Mouse (Mus musculus): Measurements from ENCODE around the gene Sp7. TPM values are rescaled to one million over a fixed set of nuclear protein-coding genes. Genes with fewer than 3 reads are reported as not detected.

Sp7 gene
- polyA plus RNA-seq, 2 experiments: 0.04 to 0.07 TPM

GRCm38 (mm10) chr15:102326022-102326576, 40.9 kb downstream of the Sp7 start, which contains the start of gene Pfdn5:
Gene Pfdn5, plus strand, starts transcription at chr15:102326116.
- WGBS (ENCODE audit: insufficient replicate concordance): under 1% methylated on average over 40 of the region's 40 CpGs
- Histone ChIP-seq H3K9ac (replicated peaks) (peak within 1 kb of the TSS; percentile 92), H3K36me3 (replicated peaks; ENCODE audit: control insufficient read depth, insufficient read depth, low read depth) (peaks cover 25% of the 10 kb centered on the region), H3K9me3 (ENCODE audit: control insufficient read depth, low read length) (no peaks in the 10 kb centered on the region), H3K4me3 (ENCODE audit: insufficient read depth in 1 of 2, low read depth in 2 of 2, low read length in 2 of 2) (peak within 1 kb of the TSS; percentile 97 to 99), H3K4me1 (replicated peaks; ENCODE audit: control insufficient read depth in 2 of 2, insufficient read depth in 2 of 2, low read length in 1 of 2) (peaks cover 3 to 6% of the 10 kb centered on the region in 2 experiments; a peak in 3 of 4 replicates), H3K27me3 (ENCODE audit: control insufficient read depth, insufficient read depth, low read length) (no peaks in the 10 kb centered on the region), H3K4me2 (ENCODE audit: low read depth) (peak within 1 kb of the TSS; percentile 79), H3K27ac (peak within 1 kb of the TSS; percentile 36)
- TF ChIP-seq EP300 (IDR thresholded peaks at IDR 0.05; ENCODE audit: low read depth) (no peak), CTCF (IDR thresholded peaks at IDR 0.05; ENCODE audit: low read depth) (peak; percentile 77)
- DNase-seq (ENCODE audit: low read depth in 3 of 3, low spot score in 3 of 3) (peak; percentile 73 to 80 (median 76)), ATAC-seq (ENCODE audit: insufficient read depth) (peak; percentile 90)

DNA sequence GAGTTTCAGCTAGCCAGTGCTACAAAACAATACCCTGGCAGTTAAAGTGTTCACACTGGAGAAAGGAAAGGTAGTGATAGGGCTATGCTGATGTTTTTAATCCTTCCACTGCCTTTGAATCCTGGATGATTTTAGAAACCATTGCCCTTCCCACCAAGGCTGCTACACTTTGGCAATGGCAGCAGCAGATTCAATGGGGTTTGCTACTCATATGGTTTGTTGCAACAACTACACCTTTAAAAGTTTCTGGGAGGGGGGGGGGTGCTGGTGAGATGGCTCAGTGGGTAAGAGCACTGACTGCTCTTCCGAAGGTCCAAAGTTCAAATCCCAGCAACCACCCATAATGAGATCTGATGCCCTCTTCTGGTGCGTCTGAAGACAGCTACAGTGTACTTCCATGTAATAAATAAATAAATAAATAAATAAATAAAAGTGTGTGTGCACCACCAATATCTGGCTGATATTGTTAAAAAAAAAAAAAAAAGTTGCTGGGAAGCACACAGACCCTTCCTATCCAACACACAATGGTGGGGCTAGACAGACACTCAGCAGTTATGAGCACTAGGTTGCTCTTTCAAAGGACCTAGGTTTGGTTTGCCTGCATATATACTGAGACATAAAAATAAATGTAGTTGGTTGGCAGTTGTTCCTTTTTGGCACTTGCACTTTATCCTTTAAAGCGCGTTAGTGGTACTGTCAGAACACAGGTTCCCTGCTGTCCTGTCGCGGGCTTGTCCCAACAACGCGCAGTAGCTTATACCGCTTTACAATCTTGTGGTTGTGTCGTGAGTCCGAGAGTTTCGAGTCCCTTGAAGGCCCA, 42.1 kb downstream of the Sp7 start:
- Histone ChIP-seq H3K9me3 (ENCODE audit: control insufficient read depth, low read length) (no peaks in the 10 kb centered on the region), H3K27me3 (ENCODE audit: control insufficient read depth, insufficient read depth, low read length) (no peaks in the 10 kb centered on the region), H3K27ac (no peak overlapping the region), H3K4me1 (replicated peaks; ENCODE audit: control insufficient read depth in 2 of 2, insufficient read depth in 2 of 2, low read length in 1 of 2) (peaks cover 3 to 6% of the 10 kb centered on the region in 2 experiments; a peak in 3 of 4 replicates), H3K9ac (replicated peaks) (no peak overlapping the region; the same call in 1 of the 2 replicates), H3K4me2 (ENCODE audit: low read depth) (peak overlapping the region; percentile 79), H3K36me3 (replicated peaks; ENCODE audit: control insufficient read depth, insufficient read depth, low read depth) (peaks cover 36% of the 10 kb centered on the region), H3K4me3 (ENCODE audit: insufficient read depth in 1 of 2, low read depth in 2 of 2, low read length in 2 of 2) (peak overlapping the region; percentile 3 to 97; a peak in 2 of 4 replicates)
- ATAC-seq (ENCODE audit: insufficient read depth) (no peak), DNase-seq (ENCODE audit: low read depth in 3 of 3, low spot score in 3 of 3) (no peak)
- 72% methylated on average over 12 of the region's 12 CpGs for WGBS (ENCODE audit: insufficient replicate concordance)
- no peak for TF ChIP-seq CTCF (IDR thresholded peaks at IDR 0.05; ENCODE audit: low read depth)
- TF ChIP-seq EP300 (IDR thresholded peaks at IDR 0.05; ENCODE audit: low read depth): no peak

GRCm38 (mm10) chr15:102316263-102316662, 50.7 kb downstream of the Sp7 start:
- H3K4me1 ChIP-seq (replicated peaks; ENCODE audit: control insufficient read depth in 2 of 2, insufficient read depth in 2 of 2, low read length in 1 of 2): no peaks in the 10 kb centered on the region
- H3K4me3 ChIP-seq (ENCODE audit: insufficient read depth in 1 of 2, low read depth in 2 of 2, low read length in 2 of 2): no peak overlapping the region
- no peak overlapping the region for H3K27ac ChIP-seq
- TF ChIP-seq EP300 (IDR thresholded peaks at IDR 0.05; ENCODE audit: low read depth) (no peak), CTCF (IDR thresholded peaks at IDR 0.05; ENCODE audit: low read depth) (peak; percentile 80)
- no peak for ATAC-seq (ENCODE audit: insufficient read depth)
- H3K4me2 ChIP-seq (ENCODE audit: low read depth): no peak overlapping the region
- no peaks in the 10 kb centered on the region for H3K27me3 ChIP-seq (ENCODE audit: control insufficient read depth, insufficient read depth, low read length)
- DNase-seq (ENCODE audit: low read depth in 3 of 3, low spot score in 3 of 3): no peak
- no peaks in the 10 kb centered on the region for H3K9me3 ChIP-seq (ENCODE audit: control insufficient read depth, low read length)
- no peak overlapping the region for H3K9ac ChIP-seq (replicated peaks)
- H3K36me3 ChIP-seq (replicated peaks; ENCODE audit: control insufficient read depth, insufficient read depth, low read depth): peaks cover 89% of the 10 kb centered on the region
- WGBS (ENCODE audit: insufficient replicate concordance): 85% methylated on average over 6 of the region's 6 CpGs

DNA sequence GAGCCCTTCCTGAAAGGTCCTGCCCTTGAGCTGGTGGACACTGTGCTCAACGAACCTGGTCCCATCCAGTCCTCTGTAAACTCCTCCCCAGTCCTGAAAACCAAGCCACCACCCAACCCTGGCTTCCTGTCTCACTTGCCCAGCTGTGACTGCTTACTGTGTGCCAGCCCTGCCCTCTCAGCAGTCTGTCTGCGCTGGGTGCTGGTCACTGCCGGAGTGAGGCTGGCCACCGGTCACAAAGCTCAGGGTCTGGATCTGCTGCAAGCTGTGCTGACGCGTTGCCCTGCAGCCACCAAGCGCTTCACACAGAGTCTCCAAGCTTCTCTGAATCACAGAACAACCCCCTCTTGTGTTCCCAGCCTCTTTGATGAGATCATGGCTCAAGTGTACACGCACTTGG, 51.7 kb downstream of the Sp7 start:
- Histone ChIP-seq H3K4me3 (ENCODE audit: insufficient read depth in 1 of 2, low read depth in 2 of 2, low read length in 2 of 2) (no peak overlapping the region), H3K9ac (replicated peaks) (no peak overlapping the region), H3K27ac (no peak overlapping the region), H3K4me2 (ENCODE audit: low read depth) (no peak overlapping the region), H3K9me3 (ENCODE audit: control insufficient read depth, low read length) (no peaks in the 10 kb centered on the region), H3K4me1 (replicated peaks; ENCODE audit: control insufficient read depth in 2 of 2, insufficient read depth in 2 of 2, low read length in 1 of 2) (no peaks in the 10 kb centered on the region), H3K36me3 (replicated peaks; ENCODE audit: control insufficient read depth, insufficient read depth, low read depth) (peaks cover 88% of the 10 kb centered on the region), H3K27me3 (ENCODE audit: control insufficient read depth, insufficient read depth, low read length) (no peaks in the 10 kb centered on the region)
- ATAC-seq (ENCODE audit: insufficient read depth) (no peak), DNase-seq (ENCODE audit: low read depth in 3 of 3, low spot score in 3 of 3) (no peak)
- no peak for TF ChIP-seq EP300 (IDR thresholded peaks at IDR 0.05; ENCODE audit: low read depth)
- no peak for TF ChIP-seq CTCF (IDR thresholded peaks at IDR 0.05; ENCODE audit: low read depth)
- WGBS (ENCODE audit: insufficient replicate concordance): 91% methylated on average over 8 of the region's 8 CpGs

GRCm38 (mm10) chr15:102311489-102311888, 55.5 kb downstream of the Sp7 start:
- H3K9me3 ChIP-seq (ENCODE audit: control insufficient read depth, low read length): no peaks in the 10 kb centered on the region
- DNase-seq (ENCODE audit: low read depth in 3 of 3, low spot score in 3 of 3) (no peak), ATAC-seq (ENCODE audit: insufficient read depth) (no peak)
- TF ChIP-seq CTCF (IDR thresholded peaks at IDR 0.05; ENCODE audit: low read depth): no peak
- no peak for TF ChIP-seq EP300 (IDR thresholded peaks at IDR 0.05; ENCODE audit: low read depth)
- H3K36me3 ChIP-seq (replicated peaks; ENCODE audit: control insufficient read depth, insufficient read depth, low read depth): peaks cover 90% of the 10 kb centered on the region
- no peak overlapping the region for H3K9ac ChIP-seq (replicated peaks)
- no peaks in the 10 kb centered on the region for H3K4me1 ChIP-seq (replicated peaks; ENCODE audit: control insufficient read depth in 2 of 2, insufficient read depth in 2 of 2, low read length in 1 of 2)
- no peak overlapping the region for H3K27ac ChIP-seq
- H3K27me3 ChIP-seq (ENCODE audit: control insufficient read depth, insufficient read depth, low read length): no peaks in the 10 kb centered on the region
- no peak overlapping the region for H3K4me3 ChIP-seq (ENCODE audit: insufficient read depth in 1 of 2, low read depth in 2 of 2, low read length in 2 of 2)
- no peak overlapping the region for H3K4me2 ChIP-seq (ENCODE audit: low read depth)
